In the genomic region with DNA sequence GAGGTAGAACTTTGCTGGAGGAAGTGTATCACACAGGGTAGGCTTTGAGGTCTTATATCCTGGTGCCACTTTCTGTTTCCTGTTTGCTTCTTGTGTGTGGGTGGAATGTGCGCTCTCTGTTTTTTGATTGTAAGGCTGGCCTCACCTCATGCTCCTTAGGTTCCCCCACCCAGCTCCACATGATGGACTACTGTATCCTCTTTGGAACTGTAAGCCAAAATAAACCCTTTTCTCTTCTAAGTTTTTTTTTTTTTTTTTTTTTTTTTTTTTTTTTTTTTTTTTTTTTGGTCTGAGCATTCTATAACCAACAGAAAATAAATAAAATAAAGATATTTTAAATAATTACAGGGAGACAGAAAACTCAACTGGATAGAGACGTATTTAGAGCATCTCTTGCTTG, we compare ENCODE assay signal across 32 mouse cellular contexts.
"Had no signal": no experiment of that assay in that cellular context is flagged by ENCODE, and none has a peak within 500 bp of the region (broad histone marks: within the 10 kb centered on the region; RNA-seq: fewer than 3 reads in every experiment).

No protein-coding gene starts in this region.

- H3K27ac ChIP-seq: limb, embryonic 10.5 days; limb, embryonic 12.5 days; limb, embryonic 13.5 days; limb, embryonic 15.5 days; liver, embryonic 12.5 days; liver, embryonic 13.5 days; liver, embryonic 14.5 days; liver, embryonic 15.5 days; lung, embryonic 15.5 days; macrophage; midbrain, embryonic 10.5 days; midbrain, embryonic 12.5 days; midbrain, embryonic 13.5 days; midbrain, embryonic 15.5 days; neural tube, embryonic 12.5 days had no signal

- H3K4me1 ChIP-seq: limb, embryonic 10.5 days; limb, embryonic 12.5 days; limb, embryonic 13.5 days; limb, embryonic 15.5 days; liver, embryonic 12.5 days; liver, embryonic 13.5 days; liver, embryonic 15.5 days; lung, embryonic 15.5 days; megakaryocyte, embryonic 14.5 days; midbrain, embryonic 10.5 days; midbrain, embryonic 12.5 days; midbrain, embryonic 13.5 days; midbrain, embryonic 15.5 days; neural tube, embryonic 12.5 days had no signal

- H3K27me3 ChIP-seq: limb, embryonic 12.5 days; limb, embryonic 13.5 days; limb, embryonic 15.5 days; liver, embryonic 12.5 days; liver, embryonic 13.5 days; liver, embryonic 15.5 days; lung, embryonic 15.5 days; megakaryocyte, embryonic 14.5 days; midbrain, embryonic 12.5 days; midbrain, embryonic 13.5 days; midbrain, embryonic 15.5 days; neural tube, embryonic 12.5 days had no signal

- H3K9me3 ChIP-seq: limb, embryonic 10.5 days; limb, embryonic 12.5 days; limb, embryonic 13.5 days; limb, embryonic 15.5 days; liver, embryonic 12.5 days; liver, embryonic 13.5 days; liver, embryonic 15.5 days; lung, embryonic 15.5 days; midbrain, embryonic 10.5 days; midbrain, embryonic 12.5 days; midbrain, embryonic 13.5 days; midbrain, embryonic 15.5 days; neural tube, embryonic 12.5 days had no signal

- H3K36me3 ChIP-seq: liver, embryonic 12.5 days; liver, embryonic 13.5 days; liver, embryonic 15.5 days; lung, embryonic 15.5 days had no signal

- ATAC-seq: liver, embryonic 12.5 days; liver, postnatal 0 days; lung, postnatal 0 days; midbrain, embryonic 13.5 days; midbrain, embryonic 15.5 days; midbrain, embryonic 16.5 days had no signal

- DNase-seq: left cerebral cortex, postnatal 4 days; liver; liver, embryonic 13.5 days; liver, postnatal 0 days; lung, adult 18-20 months; lung, adult 2 months; lung, embryonic 14.5 days; lung, postnatal 10 days; lung, postnatal 14 days; lung, postnatal 36 days; lung, postnatal 4 days; midbrain, embryonic 14.5 days had no signal

- H3K9ac ChIP-seq: limb, embryonic 12.5 days; limb, embryonic 13.5 days; limb, embryonic 15.5 days; liver, embryonic 12.5 days; liver, embryonic 13.5 days; liver, embryonic 14.5 days; liver, embryonic 15.5 days; liver, postnatal 0 days; lung, embryonic 14.5 days; lung, embryonic 15.5 days; midbrain, embryonic 12.5 days; midbrain, embryonic 13.5 days; midbrain, embryonic 15.5 days; neural tube, embryonic 12.5 days had no signal

- H3K4me3 ChIP-seq: limb, embryonic 10.5 days; limb, embryonic 12.5 days; limb, embryonic 13.5 days; limb, embryonic 15.5 days; liver, embryonic 12.5 days; liver, embryonic 13.5 days; liver, embryonic 15.5 days; lung, embryonic 15.5 days; megakaryocyte, embryonic 14.5 days; midbrain, embryonic 10.5 days; midbrain, embryonic 12.5 days; midbrain, embryonic 13.5 days; midbrain, embryonic 15.5 days; myocyte; neural tube, embryonic 12.5 days had no signal

- H3K4me2 ChIP-seq: limb, embryonic 12.5 days; limb, embryonic 13.5 days; limb, embryonic 15.5 days; liver, embryonic 11.5 days; liver, embryonic 12.5 days; liver, embryonic 13.5 days; liver, embryonic 15.5 days; lung, embryonic 14.5 days; lung, embryonic 15.5 days; midbrain, embryonic 11.5 days; midbrain, embryonic 12.5 days; midbrain, embryonic 13.5 days; midbrain, embryonic 15.5 days; neural tube, embryonic 12.5 days had no signal
